In genomic region chr4:152130771-152131653, GRCm38 (mm10) we compare ENCODE assay signal across 9 mouse cellular contexts. TPM values are rescaled to one million over a fixed set of nuclear protein-coding genes. Genes with fewer than 3 reads are reported as not detected.
DNase-seq lines count a peak whose midpoint lies in the region; ATAC-seq and TF ChIP-seq lines count a peak whose summit lies in the region.
"Had no signal": no experiment of that assay in that cellular context is flagged by ENCODE, and none has a peak within 500 bp of the region (broad histone marks: within the 10 kb centered on the region; RNA-seq: fewer than 3 reads in every experiment).

No protein-coding gene starts in this region.

- TF ChIP-seq POLR2A in small intestine, adult 2 months (IDR thresholded peaks at IDR 0.05; ENCODE audit: low read depth, low read length): peak; percentile 23; the same call in 1 of the 2 replicates

- DNase-seq in cerebellum, postnatal 10 days: peak; percentile 54 to 66
- no peak for DNase-seq in cerebellum, adult 11-12 months
- DNase-seq in heart, postnatal 0 days (ENCODE audit: low spot score): no peak
- peak; percentile 83 for DNase-seq in kidney, postnatal 10 days
- DNase-seq in lung, postnatal 36 days: peak; percentile 63

- peak overlapping the region; percentile 51; the same call in 1 of the 2 replicates for H3K27ac ChIP-seq in embryonic facial prominence, embryonic 15.5 days (replicated peaks)
- no peak overlapping the region for H3K27ac ChIP-seq in heart, postnatal 0 days (ENCODE audit: low read depth)
- peak overlapping the region; percentile 79 for H3K27ac ChIP-seq in small intestine, adult 2 months (ENCODE audit: insufficient read depth, low read depth, low read length)

- H3K4me2 ChIP-seq in embryonic facial prominence, embryonic 15.5 days (replicated peaks): peak overlapping the region; percentile 90
- peak overlapping the region; percentile 69 for H3K4me2 ChIP-seq in heart, postnatal 0 days (ENCODE audit: low read depth, low read length)

- peak overlapping the region; percentile 84 for H3K4me3 ChIP-seq in E14TG2a.4 (replicated peaks; ENCODE audit: low read length)
- H3K4me3 ChIP-seq in embryonic facial prominence, embryonic 15.5 days (replicated peaks): peak overlapping the region; percentile 49
- peak overlapping the region; percentile 45 for H3K4me3 ChIP-seq in heart, postnatal 0 days (ENCODE audit: low read depth, low read length)
- peak overlapping the region; percentile 78 for H3K4me3 ChIP-seq in small intestine, adult 2 months (ENCODE audit: low read depth, low read length)

- no peak for TF ChIP-seq EP300 in heart, postnatal 0 days (IDR thresholded peaks at IDR 0.05; ENCODE audit: low read depth)

- 0 out of 2 replicates have a peak, but pooled peaks cover 3% of the 10 kb centered on the region for H3K36me3 ChIP-seq in E14TG2a.4 (ENCODE audit: insufficient read depth, low read length)
- no peaks in the 10 kb centered on the region for H3K36me3 ChIP-seq in embryonic facial prominence, embryonic 15.5 days
- H3K36me3 ChIP-seq in heart, postnatal 0 days (replicated peaks; ENCODE audit: control insufficient read depth, insufficient read depth, low read length): no peaks in the 10 kb centered on the region
- H3K36me3 ChIP-seq in small intestine, adult 2 months (ENCODE audit: control insufficient read depth, insufficient read depth, low read length): peaks cover under 1% of the 10 kb centered on the region

- H3K9ac ChIP-seq in embryonic facial prominence, embryonic 15.5 days: peak overlapping the region; percentile 4; the same call in 1 of the 2 replicates
- 0 out of 2 replicates have a peak overlapping the region, but pooled peaks have one; percentile 16 for H3K9ac ChIP-seq in heart, postnatal 0 days (replicated peaks; ENCODE audit: low read depth, low read length)

- ATAC-seq in embryonic facial prominence, embryonic 15.5 days (ENCODE audit: insufficient number of reproducible peaks, low FRiP score, low TSS enrichment, low read depth): peak; percentile 68
- peak; percentile 62 for ATAC-seq in heart, postnatal 0 days (ENCODE audit: insufficient read depth, low read depth)

- no peak for TF ChIP-seq CTCF in E14TG2a.4 (conservative IDR thresholded peaks at IDR 0.05; ENCODE audit: low read length)
- TF ChIP-seq CTCF in heart, postnatal 0 days (IDR thresholded peaks at IDR 0.05; ENCODE audit: low read depth): peak; percentile 30; the same call in 1 of the 2 replicates
- TF ChIP-seq CTCF in small intestine, adult 2 months (IDR thresholded peaks at IDR 0.05; ENCODE audit: extremely low read depth, insufficient read length, insufficient replicate concordance, low read depth, low read length): peak; percentile 66

- peaks cover 90% of the 10 kb centered on the region for H3K4me1 ChIP-seq in E14TG2a.4 (replicated peaks; ENCODE audit: low read depth, low read length)
- peaks cover 33% of the 10 kb centered on the region for H3K4me1 ChIP-seq in embryonic facial prominence, embryonic 15.5 days
- peaks cover 17% of the 10 kb centered on the region for H3K4me1 ChIP-seq in heart, postnatal 0 days (ENCODE audit: control insufficient read depth, insufficient read depth)
- H3K4me1 ChIP-seq in small intestine, adult 2 months (ENCODE audit: control insufficient read depth, insufficient read depth, insufficient read length, low read length): peaks cover 35% of the 10 kb centered on the region

- under 1% methylated on average over 82 of the region's 85 CpGs for WGBS in embryonic facial prominence, embryonic 15.5 days
- under 1% methylated on average over 60 of the region's 85 CpGs for WGBS in heart, postnatal 0 days
- WGBS in small intestine, adult 2 months: under 1% methylated on average over 81 of the region's 85 CpGs

- peaks cover 80% of the 10 kb centered on the region for H3K27me3 ChIP-seq in E14TG2a.4 (ENCODE audit: insufficient read depth, low read length)
- peaks cover 84% of the 10 kb centered on the region for H3K27me3 ChIP-seq in embryonic facial prominence, embryonic 15.5 days
- H3K27me3 ChIP-seq in heart, postnatal 0 days (ENCODE audit: control insufficient read depth, insufficient read depth, low read length): peaks cover 85% of the 10 kb centered on the region
- no peaks in the 10 kb centered on the region; the same call in 1 of the 2 replicates for H3K27me3 ChIP-seq in small intestine, adult 2 months (ENCODE audit: control insufficient read depth, insufficient read depth, low read length)

- H3K9me3 ChIP-seq in E14TG2a.4 (ENCODE audit: low read length): no peaks in the 10 kb centered on the region
- H3K9me3 ChIP-seq in embryonic facial prominence, embryonic 15.5 days (replicated peaks): no peaks in the 10 kb centered on the region
- no peaks in the 10 kb centered on the region for H3K9me3 ChIP-seq in heart, postnatal 0 days (replicated peaks; ENCODE audit: control insufficient read depth, low read length)

RNA-seq across cellular contexts. Expression of gene Tnfrsf25, which starts 15.3 kb away (rescaled TPM):
- polyA plus RNA-seq in embryonic facial prominence, embryonic 15.5 days (2015; fragmentation: Nextera tagmentation; extraction: Ambion mirVana): 1.5 and 2.0 TPM in 2 replicates
- 0.89 TPM in 1 of 2 replicates, not detected in the other for total RNA-seq in heart, postnatal 0 days (2014; rRNA removed; ENCODE audit: low replicate concordance)
- polyA plus RNA-seq in heart, postnatal 0 days (2015; fragmentation: Nextera tagmentation; extraction: Ambion mirVana): 0.75 and 1.2 TPM in 2 replicates
- polyA plus RNA-seq in small intestine, adult 2 months (2012; rRNA removed): 1.9 and 3.8 TPM in 2 replicates

RNA-seq across cellular contexts. Expression of gene Espn, which starts 21.2 kb away (rescaled TPM):
- polyA plus RNA-seq in embryonic facial prominence, embryonic 15.5 days (2015; fragmentation: Nextera tagmentation; extraction: Ambion mirVana): 7.5 TPM in 2 replicates
- total RNA-seq in heart, postnatal 0 days (2014; rRNA removed; ENCODE audit: low replicate concordance): 0.34 and 0.97 TPM in 2 replicates
- 0.69 and 0.87 TPM in 2 replicates for polyA plus RNA-seq in heart, postnatal 0 days (2015; fragmentation: Nextera tagmentation; extraction: Ambion mirVana)
- polyA plus RNA-seq in small intestine, adult 2 months (2012; rRNA removed): 124 and 572 TPM in 2 replicates

RNA-seq across cellular contexts. Expression of gene Hes2, which starts 27.7 kb away (rescaled TPM):
- polyA plus RNA-seq in embryonic facial prominence, embryonic 15.5 days (2015; fragmentation: Nextera tagmentation; extraction: Ambion mirVana): 1.6 and 1.9 TPM in 2 replicates
- total RNA-seq in heart, postnatal 0 days (2014; rRNA removed; ENCODE audit: low replicate concordance): not detected in 2 replicates
- not detected in 2 replicates for polyA plus RNA-seq in heart, postnatal 0 days (2015; fragmentation: Nextera tagmentation; extraction: Ambion mirVana)
- polyA plus RNA-seq in small intestine, adult 2 months (2012; rRNA removed): 8.3 and 51.7 TPM in 2 replicates
- total RNA-seq: CH12.LX had no signal

RNA-seq across cellular contexts. Expression of gene Acot7, which starts 46.9 kb away (rescaled TPM):
- polyA plus RNA-seq in embryonic facial prominence, embryonic 15.5 days (2015; fragmentation: Nextera tagmentation; extraction: Ambion mirVana): 65.5 and 77.0 TPM in 2 replicates
- total RNA-seq in heart, postnatal 0 days (2014; rRNA removed; ENCODE audit: low replicate concordance): 17.9 and 39.5 TPM in 2 replicates
- 68.8 and 73.5 TPM in 2 replicates for polyA plus RNA-seq in heart, postnatal 0 days (2015; fragmentation: Nextera tagmentation; extraction: Ambion mirVana)
- 30.0 and 33.4 TPM in 2 replicates for polyA plus RNA-seq in small intestine, adult 2 months (2012; rRNA removed)

RNA-seq across cellular contexts. Expression of gene Plekhg5, which starts 58.7 kb away (rescaled TPM):
- 20.8 and 21.3 TPM in 2 replicates for polyA plus RNA-seq in embryonic facial prominence, embryonic 15.5 days (2015; fragmentation: Nextera tagmentation; extraction: Ambion mirVana)
- 16.6 and 18.0 TPM in 2 replicates for total RNA-seq in heart, postnatal 0 days (2014; rRNA removed; ENCODE audit: low replicate concordance)
- 8.8 and 10.6 TPM in 2 replicates for polyA plus RNA-seq in heart, postnatal 0 days (2015; fragmentation: Nextera tagmentation; extraction: Ambion mirVana)
- 7.0 and 15.7 TPM in 2 replicates for polyA plus RNA-seq in small intestine, adult 2 months (2012; rRNA removed)

Comparison
In these comparisons a context has a peak if more than half of its experiments do, and no peak if none do; other contexts are left out.
1. DNase-seq: peak in cerebellum, postnatal 10 days (2 of 2), kidney, postnatal 10 days (single experiment) and lung, postnatal 36 days (single experiment); none in cerebellum, adult 11-12 months (single experiment) and heart, postnatal 0 days (single experiment).
2. RNA of gene Espn, which starts 21.2 kb away (polyA plus RNA-seq): 124 to 572 TPM in small intestine, adult 2 months; 7.5 TPM in embryonic facial prominence, embryonic 15.5 days and 0.69 to 0.87 TPM in heart, postnatal 0 days; every median in the first group is over 10 times any median in the second.
3. Peak in every context shown above with its lines, with median percentiles within 50 percentile points of each other: H3K4me3 ChIP-seq.